Mouse (Mus musculus): ENCODE results near the gene Prcp.

DNA sequence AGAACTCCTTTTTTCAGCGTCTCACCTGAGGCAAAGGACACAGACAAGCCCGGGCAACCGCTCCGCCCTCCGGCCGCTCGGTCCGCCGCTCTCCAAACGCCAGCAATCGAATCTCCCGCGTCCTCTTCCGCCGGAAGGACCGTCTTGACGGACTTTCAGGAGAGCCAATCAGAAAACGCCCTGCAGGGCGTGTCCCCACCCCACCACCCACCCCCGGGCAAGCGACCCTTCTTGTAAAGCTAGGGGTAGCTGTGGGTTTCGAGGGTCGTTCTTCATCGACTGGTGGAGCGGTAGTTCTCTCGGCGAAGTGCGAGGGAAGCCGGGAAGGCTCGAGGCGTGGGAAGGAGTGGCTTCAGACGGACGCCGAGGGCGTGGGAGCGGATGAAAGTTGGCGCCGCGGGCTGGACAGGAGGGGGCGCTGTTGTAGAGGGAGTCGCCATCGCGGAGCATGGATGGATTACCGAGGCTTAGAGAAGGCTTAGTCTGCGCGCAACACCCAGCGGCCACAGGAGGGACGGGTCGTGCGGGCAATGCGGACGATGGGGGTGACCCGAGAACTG is at the start of gene Prcp, which contains the start of gene Ddias:
- TF ChIP-seq POLR2A (IDR thresholded peaks at IDR 0.05; ENCODE audit: insufficient read depth, low read depth, low read length) (no peak), CTCF (IDR thresholded peaks at IDR 0.05; ENCODE audit: insufficient read depth, low read depth, low read length) (peak; percentile 99)
